Mouse (Mus musculus) limb, embryonic 11.5 days (tissue): ENCODE measurements around the gene Rnase10. TPM values are rescaled to one million over a fixed set of nuclear protein-coding genes. Genes with fewer than 3 reads are reported as not detected.
"Not testable (repeated sequence)": the region's sequence is repeated elsewhere in the genome, so short reads cannot be mapped to it uniquely, and the experiment has no call there.

ENCODE experiments used
- ATAC-seq: fragments of 200-750 bp; cut with Nextera tagmentation; 2 replicates; pipeline ENCODE4 v1.8.0; 2017; ENCODE audit warnings: low read depth; ENCODE audit not compliant: insufficient number of reproducible peaks, low FRiP score, low TSS enrichment
- DNase-seq: peaks from one replicate; pipeline ENCODE4 v3.0.0-alpha.2; 2015; ENCODE audit warnings: low spot score
- H3K27ac ChIP-seq: fragments of 300-500 bp; sonication (generic); replicated peaks from 2 replicates; pipeline ENCODE4 v1.5.1; 2014; ENCODE audit warnings: low read depth, mild to moderate bottlenecking, low read length
- H3K27me3 ChIP-seq: fragments of 300-500 bp; sonication (generic); 2 replicates; pipeline ENCODE4 v1.6.1; 2014; ENCODE audit warnings: mild to moderate bottlenecking, low read length, mixed read lengths; ENCODE audit not compliant: control insufficient read depth, insufficient read depth
- H3K36me3 ChIP-seq: fragments of 300-500 bp; sonication (generic); 2 replicates; pipeline ENCODE4 v1.6.1; 2014; ENCODE audit warnings: mild to moderate bottlenecking, low read length, moderate library complexity, mixed read lengths; ENCODE audit not compliant: control insufficient read depth, insufficient read depth
- H3K4me1 ChIP-seq: fragments of 300-500 bp; sonication (generic); 2 replicates; pipeline ENCODE4 v1.6.1; 2014; ENCODE audit warnings: low read length, mixed read lengths; ENCODE audit not compliant: control insufficient read depth, insufficient read depth
- H3K4me2 ChIP-seq: fragments of 300-500 bp; sonication (generic); 2 replicates; pipeline ENCODE4 v1.6.1; 2014; ENCODE audit warnings: low read depth, mild to moderate bottlenecking, moderate library complexity; ENCODE audit not compliant: severe bottlenecking
- H3K4me3 ChIP-seq: fragments of 300-500 bp; sonication (generic); 2 replicates; pipeline ENCODE4 v1.5.1; 2014; ENCODE audit warnings: low read depth, low read length
- H3K9ac ChIP-seq: fragments of 300-500 bp; sonication (generic); 2 replicates; pipeline ENCODE4 v1.6.1; 2014; ENCODE audit warnings: mild to moderate bottlenecking, low read length
- H3K9me3 ChIP-seq: fragments of 300-500 bp; sonication (generic); 2 replicates; pipeline ENCODE4 v1.6.1; 2016; ENCODE audit warnings: low read length; ENCODE audit not compliant: control insufficient read depth
- WGBS: fragments of 180-500 bp; shearing (Covaris S2); extraction: QIAGEN DNeasy Blood & Tissue Kit; methylation state at CpG from one replicate; pipeline ENCODE4 v1.1.7; 2014; 5-methylcytosine and 5-hydroxymethylcytosine counted together
- polyA plus RNA-seq: library from polyadenylated mRNA; unstranded; fragments of >200 nt; fragmentation: Nextera tagmentation; extraction: Ambion mirVana; gene quantifications from 2 replicates; pipeline ENCODE4 v1.2.1, GENCODE M21; 2014

Gene Rnase10
- polyA plus RNA-seq, 1 experiment from 2014 or later: not detected

- Histone ChIP-seq H3K4me1 (no peaks in the 10 kb centered on the region), H3K27ac (no peak overlapping the region), H3K4me2 (no peak overlapping the region), H3K36me3 (no peaks in the 10 kb centered on the region), H3K9me3 (no peaks in the 10 kb centered on the region), H3K9ac (no peak overlapping the region), H3K4me3 (no peak overlapping the region), H3K27me3 (no peaks in the 10 kb centered on the region)
- DNase-seq (no peak), ATAC-seq (no peak)
- 52% methylated on average over 5 of the region's 5 CpGs for WGBS
These were observed 32.5 kb upstream of the Rnase10 start for GRCm38 (mm10) chr14:50975001-50975400.

DNA sequence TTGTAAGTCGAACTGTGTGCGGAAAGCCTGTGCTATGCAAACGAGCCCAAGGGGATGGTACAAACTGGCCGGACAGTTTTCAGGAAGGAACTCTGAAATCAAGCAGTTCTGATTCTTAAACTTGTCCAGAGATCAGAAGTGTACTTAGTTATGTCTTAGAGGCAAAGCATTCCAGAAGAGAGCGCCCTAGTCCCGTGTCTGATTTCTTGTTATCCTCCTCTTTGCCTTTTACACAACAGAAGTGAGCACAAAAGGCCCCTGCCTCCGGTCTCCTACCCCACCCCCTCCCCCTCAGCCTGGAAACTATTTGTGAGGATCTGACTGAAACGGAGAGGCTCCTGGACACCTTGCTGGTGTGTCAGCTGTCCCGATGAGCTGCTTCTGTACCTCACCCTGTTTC is 30.9 kb upstream of the Rnase10 start:
- 49% methylated on average over 9 of the region's 9 CpGs for WGBS
- Histone ChIP-seq H3K9me3 (no peaks in the 10 kb centered on the region), H3K4me1 (no peaks in the 10 kb centered on the region), H3K27ac (no peak overlapping the region), H3K9ac (no peak overlapping the region), H3K4me3 (no peak overlapping the region), H3K4me2 (no peak overlapping the region), H3K27me3 (no peaks in the 10 kb centered on the region), H3K36me3 (no peaks in the 10 kb centered on the region)
- ATAC-seq: no peak
- no peak for DNase-seq

GRCm38 (mm10) chr14:50978451-50978850 is 29.1 kb upstream of the Rnase10 start:
- H3K4me1 ChIP-seq: not testable (repeated sequence)

DNA sequence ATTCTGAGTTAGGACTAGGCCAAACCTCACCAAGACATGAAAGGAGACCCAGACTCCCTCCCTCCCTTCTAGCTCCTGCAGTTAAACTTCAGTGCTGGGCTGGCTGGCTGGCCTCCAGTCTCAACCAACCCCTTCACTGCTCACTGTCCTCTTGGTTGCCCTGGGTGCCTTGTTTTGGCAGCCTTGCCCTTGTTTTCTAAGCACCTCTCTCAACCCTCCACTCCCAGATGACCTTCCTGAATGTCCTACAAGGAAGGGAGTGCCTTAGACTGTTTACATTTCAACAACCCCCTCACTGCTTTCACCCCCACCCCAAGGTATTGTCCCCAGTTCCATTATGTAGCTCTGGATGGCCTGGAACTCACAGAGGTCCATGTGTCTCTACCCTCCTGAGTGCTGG is 27.9 kb upstream of the Rnase10 start:
- Histone ChIP-seq H3K27me3 (no peaks in the 10 kb centered on the region), H3K4me2 (no peak overlapping the region), H3K27ac (no peak overlapping the region), H3K4me1 (no peaks in the 10 kb centered on the region), H3K36me3 (no peaks in the 10 kb centered on the region), H3K9ac (no peak overlapping the region), H3K4me3 (no peak overlapping the region), H3K9me3 (no peaks in the 10 kb centered on the region)
- ATAC-seq: no peak
- DNase-seq: no peak

More at GRCm38 (mm10) chr14:50978451-50978850, 29.1 kb upstream of the Rnase10 start:
- not testable (repeated sequence) for H3K36me3 ChIP-seq, H3K4me2 ChIP-seq, H3K9me3 ChIP-seq, ATAC-seq, H3K27ac ChIP-seq, DNase-seq, H3K27me3 ChIP-seq, H3K9ac ChIP-seq, H3K4me3 ChIP-seq
- 88% methylated on average over 6 of the region's 6 CpGs for WGBS

GRCm38 (mm10) chr14:50981207-50981606 is 26.3 kb upstream of the Rnase10 start:
- H3K9ac ChIP-seq: no peak overlapping the region
- H3K4me1 ChIP-seq: no peaks in the 10 kb centered on the region
- no peak overlapping the region for H3K27ac ChIP-seq
- ATAC-seq (no peak), DNase-seq (no peak)
- no peaks in the 10 kb centered on the region for H3K36me3 ChIP-seq
- H3K4me3 ChIP-seq: no peak overlapping the region
- no peaks in the 10 kb centered on the region for H3K9me3 ChIP-seq
- WGBS: 58% methylated on average over 2 of the region's 2 CpGs
- no peaks in the 10 kb centered on the region for H3K27me3 ChIP-seq
- H3K4me2 ChIP-seq: no peak overlapping the region

DNA sequence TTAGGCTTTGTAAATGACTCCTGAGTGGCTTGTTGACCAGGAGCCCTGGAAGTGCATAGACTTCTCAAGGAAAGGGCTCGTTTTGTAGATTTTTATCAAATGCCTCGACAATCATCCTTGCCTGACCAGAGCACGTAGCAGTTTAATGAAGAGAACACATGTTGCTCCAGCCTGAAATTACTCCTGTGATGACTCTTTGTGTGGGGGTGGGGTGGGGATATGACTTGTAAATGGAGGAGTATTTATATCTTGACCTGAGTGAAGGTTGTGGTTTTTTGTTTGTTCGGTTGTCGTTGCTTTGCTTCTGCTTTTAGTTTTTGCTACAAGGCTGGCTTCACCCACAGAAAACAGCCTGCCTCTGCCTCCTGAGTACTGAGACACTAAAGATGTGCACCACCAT is 25.7 kb upstream of the Rnase10 start:
- no peaks in the 10 kb centered on the region for H3K4me1 ChIP-seq
- 82% methylated on average over 5 of the region's 5 CpGs for WGBS
- no peak for ATAC-seq

DNA sequence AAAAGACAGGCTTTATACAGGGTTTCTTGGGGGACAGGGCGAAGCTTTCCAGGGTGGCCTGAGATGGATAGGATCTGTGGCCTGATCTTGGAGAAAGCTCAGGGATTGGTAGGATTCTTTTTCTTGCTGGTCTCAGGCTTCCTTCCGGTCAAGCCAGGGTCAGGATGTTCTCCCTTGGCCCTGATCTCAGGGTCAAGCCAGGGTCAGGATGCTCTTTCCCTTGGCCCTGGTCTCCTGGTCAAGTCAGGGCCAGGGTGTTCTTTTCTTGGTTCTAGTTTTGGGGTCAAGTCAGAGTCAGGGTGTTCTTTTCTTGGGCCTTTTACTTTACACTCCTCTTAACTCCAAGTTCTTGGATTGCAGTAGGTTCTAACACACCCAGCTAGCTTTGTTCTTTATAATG is 19.9 kb upstream of the Rnase10 start:
- no peak overlapping the region for H3K27ac ChIP-seq
- no peaks in the 10 kb centered on the region for H3K9me3 ChIP-seq
- H3K4me3 ChIP-seq: no peak overlapping the region
- no peaks in the 10 kb centered on the region for H3K4me1 ChIP-seq
- H3K4me2 ChIP-seq: no peak overlapping the region
- no peaks in the 10 kb centered on the region for H3K27me3 ChIP-seq
- DNase-seq (no peak), ATAC-seq (no peak)
- 83% methylated on average over 2 of the region's 2 CpGs for WGBS
- H3K9ac ChIP-seq: no peak overlapping the region
- no peaks in the 10 kb centered on the region for H3K36me3 ChIP-seq

More for the DNA sequence above, 25.7 kb upstream of the Rnase10 start:
- Histone ChIP-seq H3K27ac (no peak overlapping the region), H3K9me3 (no peaks in the 10 kb centered on the region), H3K4me2 (no peak overlapping the region), H3K36me3 (no peaks in the 10 kb centered on the region), H3K27me3 (no peaks in the 10 kb centered on the region), H3K9ac (no peak overlapping the region), H3K4me3 (no peak overlapping the region)
- DNase-seq: no peak

DNA sequence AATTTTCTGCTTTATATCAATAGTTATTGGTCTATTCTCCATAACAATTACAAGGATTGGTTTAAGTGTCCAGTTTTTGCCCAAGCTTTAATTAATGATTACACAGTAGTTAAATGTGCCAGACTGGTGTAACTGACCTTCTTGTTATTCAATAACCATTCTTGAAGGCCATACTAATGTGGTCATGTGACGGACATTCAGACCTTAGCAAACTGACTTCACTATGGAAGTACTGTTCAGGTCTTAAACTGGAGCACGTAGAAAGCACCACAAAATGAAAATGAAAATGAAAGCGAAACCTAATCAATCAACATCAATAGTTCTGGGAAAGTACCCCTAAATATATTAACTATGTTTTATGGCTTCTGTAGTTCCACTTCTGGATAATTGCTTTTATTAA is 16.5 kb upstream of the Rnase10 start:
- Histone ChIP-seq H3K4me2 (no peak overlapping the region), H3K36me3 (no peaks in the 10 kb centered on the region), H3K4me3 (no peak overlapping the region), H3K4me1 (no peaks in the 10 kb centered on the region), H3K9ac (no peak overlapping the region), H3K27me3 (no peaks in the 10 kb centered on the region), H3K9me3 (no peaks in the 10 kb centered on the region), H3K27ac (no peak overlapping the region)
- WGBS: 88% methylated on average over 3 of the region's 3 CpGs
- DNase-seq (no peak), ATAC-seq (no peak)

GRCm38 (mm10) chr14:50997088-50997487 is 10.5 kb upstream of the Rnase10 start:
- 69% methylated on average over 3 of the region's 3 CpGs for WGBS
- ATAC-seq: no peak
- Histone ChIP-seq H3K27me3 (no peaks in the 10 kb centered on the region), H3K9ac (no peak overlapping the region), H3K4me1 (no peaks in the 10 kb centered on the region), H3K4me2 (no peak overlapping the region), H3K27ac (no peak overlapping the region), H3K36me3 (no peaks in the 10 kb centered on the region), H3K9me3 (no peaks in the 10 kb centered on the region), H3K4me3 (no peak overlapping the region)
- peak; percentile 12 for DNase-seq
